Mouse (Mus musculus) E14TG2a.4 (cell line): ENCODE results near the gene Nfam1.
"Not testable (repeated sequence)": the region's sequence is repeated elsewhere in the genome, so short reads cannot be mapped to it uniquely, and the experiment has no call there.

ENCODE experiments used
- H3K27me3 ChIP-seq: 2 replicates; pipeline ENCODE4 v1.6.1; 2014; ENCODE audit warnings: low read length, control low read depth; ENCODE audit not compliant: insufficient read depth
- H3K36me3 ChIP-seq: 2 replicates; pipeline ENCODE4 v1.6.1; 2014; ENCODE audit warnings: low read length, control low read depth; ENCODE audit not compliant: insufficient read depth
- H3K4me1 ChIP-seq: replicated peaks from 2 replicates; pipeline ENCODE4 v1.6.1; 2014; ENCODE audit warnings: low read depth, low read length, control low read depth
- H3K4me3 ChIP-seq: replicated peaks from 2 replicates; pipeline ENCODE4 v1.5.1; 2014; ENCODE audit warnings: mild to moderate bottlenecking, low read length
- H3K9me3 ChIP-seq: 2 replicates; pipeline ENCODE4 v1.6.1; 2014; ENCODE audit warnings: low read length, control low read depth
- CTCF ChIP-seq: conservative IDR thresholded peaks from 2 replicates; pipeline ENCODE4 v1.5.1; 2014; ENCODE audit warnings: low read length
- NANOG ChIP-seq: IDR thresholded peaks from 2 replicates; pipeline ENCODE4 v1.6.1; 2014; ENCODE audit warnings: borderline replicate concordance, low read length, mixed read lengths
- POU5F1 ChIP-seq: IDR thresholded peaks from 2 replicates; pipeline ENCODE4 v1.6.1; 2014; ENCODE audit warnings: low read length, borderline replicate concordance

Nfam1 gene

GRCm38 (mm10) chr15:83032981-83033541 lies at the start of gene Nfam1:
TSS of gene Nfam1 (minus strand) at chr15:83033306.
- Histone ChIP-seq H3K4me1 (peaks cover 51% of the 10 kb centered on the region), H3K9me3 (no peaks in the 10 kb centered on the region)
- no peak for TF ChIP-seq CTCF
- TF ChIP-seq NANOG, result no peak
- no peak for TF ChIP-seq POU5F1

GRCm38 (mm10) chr15:83075607-83076525 lies 42.8 kb upstream of the Nfam1 start:
- Histone ChIP-seq H3K36me3 (no peaks in the 10 kb centered on the region), H3K4me3 (no peak overlapping the region), H3K9me3 (no peaks in the 10 kb centered on the region; the same call in 1 of the 2 replicates), H3K27me3 (no peaks in the 10 kb centered on the region), H3K4me1 (peaks cover 10% of the 10 kb centered on the region; the same call in 1 of the 2 replicates)
- TF ChIP-seq NANOG (no peak), POU5F1 (no peak), CTCF (no peak)

More at GRCm38 (mm10) chr15:83032981-83033541, at the start of gene Nfam1:
- Histone ChIP-seq H3K36me3 (no peaks in the 10 kb centered on the region), H3K27me3 (peaks cover 49% of the 10 kb centered on the region), H3K4me3 (peak within 1 kb of the TSS; percentile 56; the same call in 1 of the 2 replicates)

- TF ChIP-seq CTCF (no peak), NANOG (no peak), POU5F1 (no peak)
- Histone ChIP-seq H3K36me3 (no peaks in the 10 kb centered on the region), H3K4me3 (no peak overlapping the region), H3K9me3 (no peaks in the 10 kb centered on the region; the same call in 1 of the 2 replicates), H3K4me1 (peaks cover 9% of the 10 kb centered on the region; the same call in 1 of the 2 replicates), H3K27me3 (no peaks in the 10 kb centered on the region)
These were observed 41.1 kb upstream of the Nfam1 start for GRCm38 (mm10) chr15:83074179-83074578.

- H3K27me3 ChIP-seq, result no peaks in the 10 kb centered on the region
- TF ChIP-seq NANOG (no peak), POU5F1 (no peak), CTCF (peak; percentile 98)
- H3K4me1 ChIP-seq, result peaks cover 17% of the 10 kb centered on the region; the same call in 1 of the 2 replicates
These were observed 38.6 kb upstream of the Nfam1 start for GRCm38 (mm10) chr15:83071752-83072151.

GRCm38 (mm10) chr15:83070942-83071341 lies 37.8 kb upstream of the Nfam1 start:
- no peaks in the 10 kb centered on the region for H3K27me3 ChIP-seq
- no peak overlapping the region for H3K4me3 ChIP-seq
- no peaks in the 10 kb centered on the region; the same call in 1 of the 2 replicates for H3K9me3 ChIP-seq
- no peaks in the 10 kb centered on the region for H3K36me3 ChIP-seq
- TF ChIP-seq POU5F1, result no peak
- TF ChIP-seq NANOG, result no peak
- no peak for TF ChIP-seq CTCF
- H3K4me1 ChIP-seq, result peaks cover 10% of the 10 kb centered on the region; the same call in 1 of the 2 replicates

More at GRCm38 (mm10) chr15:83071752-83072151, 38.6 kb upstream of the Nfam1 start:
- Histone ChIP-seq H3K9me3 (no peaks in the 10 kb centered on the region; the same call in 1 of the 2 replicates), H3K4me3 (no peak overlapping the region), H3K36me3 (no peaks in the 10 kb centered on the region)

GRCm38 (mm10) chr15:83068270-83068669 lies 35.2 kb upstream of the Nfam1 start:
- Histone ChIP-seq H3K9me3 (no peaks in the 10 kb centered on the region; the same call in 1 of the 2 replicates), H3K36me3 (no peaks in the 10 kb centered on the region), H3K27me3 (no peaks in the 10 kb centered on the region), H3K4me1 (peaks cover 7% of the 10 kb centered on the region; the same call in 1 of the 2 replicates), H3K4me3 (no peak overlapping the region)
- TF ChIP-seq POU5F1 (no peak), NANOG (no peak), CTCF (peak; percentile 35)

GRCm38 (mm10) chr15:83065543-83065942 lies 32.4 kb upstream of the Nfam1 start:
- no peak for TF ChIP-seq POU5F1
- TF ChIP-seq CTCF, result no peak
- no peak for TF ChIP-seq NANOG
- Histone ChIP-seq H3K4me1 (peaks cover 16% of the 10 kb centered on the region), H3K9me3 (no peaks in the 10 kb centered on the region), H3K36me3 (no peaks in the 10 kb centered on the region), H3K4me3 (no peak overlapping the region), H3K27me3 (no peaks in the 10 kb centered on the region)

- not testable (repeated sequence) for H3K4me3 ChIP-seq, H3K36me3 ChIP-seq, H3K9me3 ChIP-seq, H3K27me3 ChIP-seq
- H3K4me1 ChIP-seq, result peaks cover 14% of the 10 kb centered on the region
These were observed 29.5 kb upstream of the Nfam1 start for GRCm38 (mm10) chr15:83062582-83062981.
